In the genomic region with DNA sequence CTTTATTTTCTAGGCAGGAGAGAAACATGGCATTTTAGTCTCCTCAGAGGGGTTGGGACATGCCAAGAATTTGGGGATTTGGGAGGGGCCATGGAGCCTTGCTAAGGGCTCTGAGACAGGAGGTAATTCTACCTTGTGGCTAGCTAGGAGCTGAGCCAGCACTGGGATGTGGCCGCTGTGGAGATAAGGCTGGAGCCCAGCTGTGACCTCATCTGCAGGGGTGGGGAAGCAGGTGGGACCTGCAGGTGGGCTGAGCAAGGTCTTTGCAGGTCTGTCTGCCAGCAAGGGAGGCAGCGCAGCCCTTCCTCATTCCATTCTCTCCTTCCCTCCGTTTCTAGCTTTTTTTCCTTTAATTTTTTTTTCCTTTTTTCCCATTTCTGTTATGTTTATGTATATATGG, we compare ENCODE assay signal across 15 mouse cellular contexts. TPM values are rescaled to one million over a fixed set of nuclear protein-coding genes. Genes with fewer than 3 reads are reported as not detected.
A peak's percentile ranks its signal among the peaks of the same experiment; 100 is the strongest.
DNase-seq lines count a peak whose midpoint lies in the region; ATAC-seq and TF ChIP-seq lines count a peak whose summit lies in the region.
"Had no signal": no experiment of that assay in that cellular context is flagged by ENCODE, and none has a peak within 500 bp of the region (broad histone marks: within the 10 kb centered on the region; RNA-seq: fewer than 3 reads in every experiment).

No protein-coding gene starts in this region.

- ATAC-seq in midbrain, embryonic 11.5 days (ENCODE audit: low FRiP score), result no peak
- ATAC-seq: Patski had no signal

- H3K36me3 ChIP-seq in spleen, adult 2 months (ENCODE audit: control insufficient read depth, insufficient read depth, low read length), result 0 out of 2 replicates have a peak, but pooled peaks cover 1% of the 10 kb centered on the region
- H3K36me3 ChIP-seq in midbrain, embryonic 11.5 days (ENCODE audit: control insufficient read depth, insufficient read depth, low read length), result no peaks in the 10 kb centered on the region
- H3K36me3 ChIP-seq: midbrain, embryonic 10.5 days had no signal

- H3K27me3 ChIP-seq in spleen, adult 2 months (ENCODE audit: control insufficient read depth, insufficient read depth, low read length), result no peaks in the 10 kb centered on the region
- H3K27me3 ChIP-seq in midbrain, embryonic 11.5 days (ENCODE audit: control insufficient read depth, insufficient read depth, low read length), result no peaks in the 10 kb centered on the region
- H3K27me3 ChIP-seq: limb, embryonic 15.5 days; Patski had no signal

- H3K27ac ChIP-seq in gastrocnemius, adult 2 months, result 0 out of 2 replicates have a peak overlapping the region, but pooled peaks have one; percentile 20
- peak overlapping the region; percentile 89 for H3K27ac ChIP-seq in spleen, adult 2 months (ENCODE audit: insufficient read depth, low read length)
- H3K27ac ChIP-seq in midbrain, embryonic 11.5 days (ENCODE audit: low read depth, low read length), result no peak overlapping the region
- H3K27ac ChIP-seq: left cerebral cortex, adult 2 months; limb, embryonic 15.5 days; midbrain, embryonic 10.5 days had no signal

- intact Hi-C loops in gastrocnemius, adult 2 months (cut with DNase I), result no loop called here

- no peak for DNase-seq in gastrocnemius, adult 2 months
- DNase-seq in gastrocnemius, postnatal 10 days, result no peak
- DNase-seq in spleen, adult 2 months (ENCODE audit: low read depth in 1 of 2, low spot score in 2 of 2), result no peak
- DNase-seq in spleen, postnatal 4 days (ENCODE audit: low spot score in 2 of 2), result no peak
- DNase-seq in thymus, adult 18-20 months, result peak; percentile 60 to 65
- no peak for DNase-seq in retina, embryonic 14.5 days (ENCODE audit: low spot score)
- no peak for DNase-seq in midbrain, embryonic 11.5 days (ENCODE audit: low spot score, missing footprints)
- no peak for DNase-seq in ovary, adult 18-20 months (ENCODE audit: low spot score)
- DNase-seq: cerebellum, postnatal 36 days; lung, postnatal 36 days had no signal

- peaks cover 27% of the 10 kb centered on the region; the same call in 1 of the 2 replicates for H3K4me1 ChIP-seq in spleen, adult 2 months (ENCODE audit: control insufficient read depth, insufficient read depth, insufficient read length)
- H3K4me1 ChIP-seq in midbrain, embryonic 11.5 days (ENCODE audit: control insufficient read depth, insufficient read depth, low read length), result no peaks in the 10 kb centered on the region

- WGBS in spleen, adult 2 months, result 63% methylated on average over 3 of the region's 3 CpGs
- WGBS in midbrain, embryonic 11.5 days, result 77% methylated on average over 3 of the region's 3 CpGs

- TF ChIP-seq POLR2A in spleen, adult 2 months (IDR thresholded peaks at IDR 0.05; ENCODE audit: low read depth, low read length), result no peak

- no peak overlapping the region for H3K4me2 ChIP-seq in midbrain, embryonic 11.5 days
- H3K4me2 ChIP-seq: limb, embryonic 15.5 days had no signal

- no peak overlapping the region for H3K4me3 ChIP-seq in gastrocnemius, adult 2 months
- no peak overlapping the region for H3K4me3 ChIP-seq in spleen, adult 2 months (ENCODE audit: extremely low read depth, insufficient read depth, insufficient read length)
- no peak overlapping the region for H3K4me3 ChIP-seq in midbrain, embryonic 11.5 days (ENCODE audit: low read depth, low read length)
- H3K4me3 ChIP-seq: heart, embryonic 10.5 days; left cerebral cortex, adult 2 months; limb, embryonic 15.5 days; midbrain, embryonic 10.5 days had no signal

- no peak overlapping the region for H3K9ac ChIP-seq in midbrain, embryonic 11.5 days (ENCODE audit: low read length)
- H3K9ac ChIP-seq: limb, embryonic 15.5 days had no signal

- TF ChIP-seq CTCF in gastrocnemius, adult 2 months (IDR thresholded peaks at IDR 0.05), result no peak
- TF ChIP-seq CTCF in spleen, adult 2 months (IDR thresholded peaks at IDR 0.05; ENCODE audit: extremely low read depth, insufficient read depth, insufficient read length, insufficient replicate concordance), result no peak

- H3K9me3 ChIP-seq in midbrain, embryonic 11.5 days (ENCODE audit: control insufficient read depth, low read length), result no peaks in the 10 kb centered on the region
- H3K9me3 ChIP-seq: heart, embryonic 10.5 days; limb, embryonic 15.5 days; midbrain, embryonic 10.5 days had no signal

RNA-seq across cellular contexts. Expression of a gene that starts 21.4 kb away (rescaled TPM):
- total RNA-seq in gastrocnemius, adult 2 months (2021), result 1 to 10 TPM; 1.5 to 2.1 TPM
- 10 to 100 TPM in 1 of 2 experiments, 1 to 10 TPM in 1; 9.0 to 14.5 TPM for total RNA-seq in gastrocnemius, postnatal 10 days (2021)
- 123 and 142 TPM in 2 replicates for polyA plus RNA-seq in spleen, adult 2 months (2012; rRNA removed)
- polyA plus RNA-seq in midbrain, embryonic 11.5 days (2014; fragmentation: Nextera tagmentation; extraction: Ambion mirVana), result 7.5 and 7.6 TPM in 2 replicates

RNA-seq across cellular contexts. Expression of a gene that starts 26.2 kb away (rescaled TPM):
- total RNA-seq in gastrocnemius, adult 2 months (2021), result 10 to 100 TPM; 42.4 to 49.5 TPM
- total RNA-seq in gastrocnemius, postnatal 10 days (2021), result 10 to 100 TPM; 42.7 to 43.8 TPM
- polyA plus RNA-seq in spleen, adult 2 months (2012; rRNA removed), result 40.9 and 44.9 TPM in 2 replicates
- 130 and 133 TPM in 2 replicates for polyA plus RNA-seq in midbrain, embryonic 11.5 days (2014; fragmentation: Nextera tagmentation; extraction: Ambion mirVana)

RNA-seq across cellular contexts. Expression of a gene that starts 48.2 kb away (rescaled TPM):
- total RNA-seq in gastrocnemius, adult 2 months (2021), result 10 to 100 TPM; 21.5 to 23.9 TPM
- total RNA-seq in gastrocnemius, postnatal 10 days (2021), result 10 to 100 TPM; 29.7 to 31.8 TPM
- polyA plus RNA-seq in spleen, adult 2 months (2012; rRNA removed), result 25.2 and 29.4 TPM in 2 replicates
- 75.8 and 80.9 TPM in 2 replicates for polyA plus RNA-seq in midbrain, embryonic 11.5 days (2014; fragmentation: Nextera tagmentation; extraction: Ambion mirVana)

RNA-seq across cellular contexts. Expression of a gene that starts 55.6 kb away (rescaled TPM):
- total RNA-seq in gastrocnemius, adult 2 months (2021), result 100 to 1,000 TPM; 190 to 208 TPM
- total RNA-seq in gastrocnemius, postnatal 10 days (2021), result 100 to 1,000 TPM; 192 to 216 TPM
- 31.0 and 31.4 TPM in 2 replicates for polyA plus RNA-seq in spleen, adult 2 months (2012; rRNA removed)
- 132 and 162 TPM in 2 replicates for polyA plus RNA-seq in midbrain, embryonic 11.5 days (2014; fragmentation: Nextera tagmentation; extraction: Ambion mirVana)

Comparison
In these comparisons a context has a peak if more than half of its experiments do, and no peak if none do; other contexts are left out.
1. DNase-seq: peak in thymus, adult 18-20 months (2 of 2); none in gastrocnemius, adult 2 months (single experiment), gastrocnemius, postnatal 10 days (single experiment), spleen, adult 2 months (0 of 2), spleen, postnatal 4 days (0 of 2), retina, embryonic 14.5 days (single experiment), midbrain, embryonic 11.5 days (single experiment) and ovary, adult 18-20 months (single experiment).